Mouse (Mus musculus): ENCODE measurements around the gene Tsga10. TPM values are rescaled to one million over a fixed set of nuclear protein-coding genes. Genes with fewer than 3 reads are reported as not detected.
"Not testable (repeated sequence)": the region's sequence is repeated elsewhere in the genome, so short reads cannot be mapped to it uniquely, and the experiment has no call there.

Tsga10 gene
- total RNA-seq, 1 experiment: 2.6 TPM

DNA sequence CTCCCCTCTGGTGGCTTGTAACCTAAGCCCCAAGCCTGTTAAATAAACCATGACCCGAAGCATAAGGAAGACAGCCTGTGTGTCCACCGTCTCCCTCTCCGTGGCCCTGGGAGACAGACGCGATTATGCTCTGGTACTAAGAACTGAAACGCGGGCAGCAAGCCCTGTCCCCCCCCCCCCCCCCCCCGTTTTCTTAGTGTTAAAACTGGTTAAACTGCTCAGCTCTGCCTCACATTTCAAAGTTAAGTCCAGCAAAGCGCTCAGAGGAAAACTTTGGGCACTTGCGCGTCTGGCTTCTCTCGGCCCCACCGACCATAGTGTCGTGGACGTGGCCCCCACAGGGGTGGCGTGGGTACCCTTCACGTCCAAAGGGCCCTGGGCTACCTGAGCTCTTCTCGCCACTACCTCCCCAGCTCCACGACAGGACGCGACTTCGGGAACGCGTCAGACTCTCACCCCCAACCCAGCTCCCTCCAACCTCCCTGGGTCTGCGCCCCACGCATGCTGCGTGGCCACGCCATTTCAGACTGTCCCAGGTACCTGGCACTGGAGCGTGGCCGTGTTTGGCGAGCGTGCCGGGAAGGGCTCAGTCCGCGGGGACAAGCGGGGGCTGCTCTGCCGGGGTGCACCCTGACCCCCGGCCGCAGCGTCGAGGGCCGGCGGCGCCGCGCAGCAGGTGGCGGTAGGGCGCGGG, 147.1 kb downstream of the Tsga10 start:
- Histone ChIP-seq H3K9ac (ENCODE audit: insufficient read depth, low read depth, low read length, poor library complexity, severe bottlenecking) (peak overlapping the region; percentile 76), H3K9me3 (ENCODE audit: control insufficient read depth, insufficient read depth, low read depth, low read length) (no peaks in the 10 kb centered on the region), H3K4me3 (ENCODE audit: insufficient read depth in 1 of 2, low read depth in 1 of 2, low read length in 2 of 2, poor library complexity in 1 of 2, severe bottlenecking in 1 of 2) (peak overlapping the region; percentile 70 to 77), H3K27ac (ENCODE audit: insufficient read depth, low read depth, low read length, poor library complexity, severe bottlenecking) (no peak overlapping the region), H3K4me1 (ENCODE audit: control insufficient read depth in 2 of 2, insufficient read depth in 2 of 2, low read length in 2 of 2, poor library complexity in 1 of 2) (no peaks in the 10 kb centered on the region; a peak in 1 of 4 replicates), H3K36me3 (ENCODE audit: control insufficient read depth, insufficient read depth, low read length, poor library complexity, severe bottlenecking) (no peaks in the 10 kb centered on the region)
- DNase-seq (ENCODE audit: low read depth, low spot score): no peak
- in situ Hi-C loops (cut with MboI; ENCODE audit: low sequenced_read_pairs in 2 of 2, unreplicated experiment in 2 of 2): no loop called here
- TF ChIP-seq CHD2 (IDR thresholded peaks at IDR 0.05; ENCODE audit: low read depth, low read length): no peak
- no peak for TF ChIP-seq HCFC1 (IDR thresholded peaks at IDR 0.05; ENCODE audit: borderline replicate concordance, insufficient read depth, low read length)
- no peak for TF ChIP-seq ZNF384 (IDR thresholded peaks at IDR 0.05; ENCODE audit: low read depth, low read length)
- TF ChIP-seq MAFK (IDR thresholded peaks at IDR 0.05; ENCODE audit: insufficient read depth, low read depth, low read length): no peak
- no peak for TF ChIP-seq ZC3H11A (IDR thresholded peaks at IDR 0.05; ENCODE audit: borderline replicate concordance, low read depth, low read length)

- Histone ChIP-seq H3K9me3 (ENCODE audit: control insufficient read depth, insufficient read depth, low read depth, low read length) (no peaks in the 10 kb centered on the region), H3K9ac (ENCODE audit: insufficient read depth, low read depth, low read length, poor library complexity, severe bottlenecking) (no peak overlapping the region), H3K4me1 (ENCODE audit: control insufficient read depth in 2 of 2, insufficient read depth in 2 of 2, low read length in 2 of 2, poor library complexity in 1 of 2) (no peaks in the 10 kb centered on the region; a peak in 1 of 4 replicates), H3K27ac (ENCODE audit: insufficient read depth, low read depth, low read length, poor library complexity, severe bottlenecking) (no peak overlapping the region), H3K4me3 (ENCODE audit: insufficient read depth in 1 of 2, low read depth in 1 of 2, low read length in 2 of 2, poor library complexity in 1 of 2, severe bottlenecking in 1 of 2) (no peak overlapping the region), H3K36me3 (ENCODE audit: control insufficient read depth, insufficient read depth, low read length, poor library complexity, severe bottlenecking) (no peaks in the 10 kb centered on the region)
- DNase-seq (ENCODE audit: low read depth, low spot score): no peak
- no peak for TF ChIP-seq MAFK (IDR thresholded peaks at IDR 0.05; ENCODE audit: insufficient read depth, low read depth, low read length)
- no peak for TF ChIP-seq HCFC1 (IDR thresholded peaks at IDR 0.05; ENCODE audit: borderline replicate concordance, insufficient read depth, low read length)
- no peak for TF ChIP-seq CHD2 (IDR thresholded peaks at IDR 0.05; ENCODE audit: low read depth, low read length)
- TF ChIP-seq ZNF384 (IDR thresholded peaks at IDR 0.05; ENCODE audit: low read depth, low read length): no peak
- TF ChIP-seq ZC3H11A (IDR thresholded peaks at IDR 0.05; ENCODE audit: borderline replicate concordance, low read depth, low read length): no peak
- in situ Hi-C loops (cut with MboI; ENCODE audit: low sequenced_read_pairs in 2 of 2, unreplicated experiment in 2 of 2): no loop called here
Measured at GRCm38 (mm10) chr1:37718516-37718915, 147.7 kb downstream of the Tsga10 start.

- no peak for TF ChIP-seq MAFK (IDR thresholded peaks at IDR 0.05; ENCODE audit: insufficient read depth, low read depth, low read length)
- no peaks in the 10 kb centered on the region for H3K36me3 ChIP-seq (ENCODE audit: control insufficient read depth, insufficient read depth, low read length, poor library complexity, severe bottlenecking)
- DNase-seq (ENCODE audit: low read depth, low spot score): no peak
- H3K4me3 ChIP-seq (ENCODE audit: insufficient read depth in 1 of 2, low read depth in 1 of 2, low read length in 2 of 2, poor library complexity in 1 of 2, severe bottlenecking in 1 of 2): no peak overlapping the region
- no peak overlapping the region for H3K9ac ChIP-seq (ENCODE audit: insufficient read depth, low read depth, low read length, poor library complexity, severe bottlenecking)
- in situ Hi-C loops (cut with MboI; ENCODE audit: low sequenced_read_pairs in 2 of 2, unreplicated experiment in 2 of 2): no loop called here
- no peaks in the 10 kb centered on the region for H3K9me3 ChIP-seq (ENCODE audit: control insufficient read depth, insufficient read depth, low read depth, low read length)
- no peaks in the 10 kb centered on the region; a peak in 1 of 4 replicates for H3K4me1 ChIP-seq (ENCODE audit: control insufficient read depth in 2 of 2, insufficient read depth in 2 of 2, low read length in 2 of 2, poor library complexity in 1 of 2)
- no peak overlapping the region for H3K27ac ChIP-seq (ENCODE audit: insufficient read depth, low read depth, low read length, poor library complexity, severe bottlenecking)
Measured at GRCm38 (mm10) chr1:37717415-37718195, 148.6 kb downstream of the Tsga10 start.

- H3K4me3 ChIP-seq (ENCODE audit: insufficient read depth in 1 of 2, low read depth in 1 of 2, low read length in 2 of 2, poor library complexity in 1 of 2, severe bottlenecking in 1 of 2); H3K27ac ChIP-seq (ENCODE audit: insufficient read depth, low read depth, low read length, poor library complexity, severe bottlenecking); H3K4me1 ChIP-seq (ENCODE audit: control insufficient read depth in 2 of 2, insufficient read depth in 2 of 2, low read length in 2 of 2, poor library complexity in 1 of 2); H3K9me3 ChIP-seq (ENCODE audit: control insufficient read depth, insufficient read depth, low read depth, low read length); in situ Hi-C loops (cut with MboI; ENCODE audit: low sequenced_read_pairs in 2 of 2, unreplicated experiment in 2 of 2); DNase-seq (ENCODE audit: low read depth, low spot score); H3K36me3 ChIP-seq (ENCODE audit: control insufficient read depth, insufficient read depth, low read length, poor library complexity, severe bottlenecking); H3K9ac ChIP-seq (ENCODE audit: insufficient read depth, low read depth, low read length, poor library complexity, severe bottlenecking): not testable (repeated sequence)
Measured at GRCm38 (mm10) chr1:37712357-37712737, 153.9 kb downstream of the Tsga10 start.
